Mouse (Mus musculus): Measurements from ENCODE around the gene Dhx40.
"Not testable (repeated sequence)": the region's sequence is repeated elsewhere in the genome, so short reads cannot be mapped to it uniquely, and the experiment has no call there.

Dhx40 gene

GRCm38 (mm10) chr11:86818928-86819327, 11.4 kb upstream of the Dhx40 start:
- no peak for DNase-seq (ENCODE audit: low read depth, low spot score)

- not testable (repeated sequence) for DNase-seq (ENCODE audit: low read depth, low spot score)
Measured at GRCm38 (mm10) chr11:86816288-86816687, 8.7 kb upstream of the Dhx40 start.

- not testable (repeated sequence) for DNase-seq (ENCODE audit: low read depth, low spot score)
Measured at GRCm38 (mm10) chr11:86814481-86814880, 6.9 kb upstream of the Dhx40 start.

GRCm38 (mm10) chr11:86813256-86813655, 5.7 kb upstream of the Dhx40 start:
- DNase-seq (ENCODE audit: low read depth, low spot score), result not testable (repeated sequence)

GRCm38 (mm10) chr11:86811326-86811630, 3.7 kb upstream of the Dhx40 start:
- no peak for DNase-seq (ENCODE audit: low read depth, low spot score)

GRCm38 (mm10) chr11:86810572-86811325, 3.2 kb upstream of the Dhx40 start:
- no peak for DNase-seq (ENCODE audit: low read depth, low spot score)

- no peak for DNase-seq (ENCODE audit: low read depth, low spot score)
Measured at GRCm38 (mm10) chr11:86809828-86810227, 2.3 kb upstream of the Dhx40 start.

GRCm38 (mm10) chr11:86807001-86807477, 507 bp downstream of the Dhx40 start:
- DNase-seq (ENCODE audit: low read depth, low spot score), result peak; percentile 90

GRCm38 (mm10) chr11:86794161-86794560, 13.4 kb downstream of the Dhx40 start:
- DNase-seq (ENCODE audit: low read depth, low spot score), result no peak

- DNase-seq (ENCODE audit: low read depth, low spot score), result not testable (repeated sequence)
Measured at GRCm38 (mm10) chr11:86787436-86787835, 20.1 kb downstream of the Dhx40 start.

GRCm38 (mm10) chr11:86785767-86786166, 21.8 kb downstream of the Dhx40 start:
- DNase-seq (ENCODE audit: low read depth, low spot score), result no peak

GRCm38 (mm10) chr11:86769884-86770283, 37.7 kb downstream of the Dhx40 start:
- DNase-seq (ENCODE audit: low read depth, low spot score), result no peak

GRCm38 (mm10) chr11:86764501-86764900, 43.0 kb downstream of the Dhx40 start:
- DNase-seq (ENCODE audit: low read depth, low spot score), result no peak

GRCm38 (mm10) chr11:86763127-86763526, 44.4 kb downstream of the Dhx40 start:
- peak; percentile 26 for DNase-seq (ENCODE audit: low read depth, low spot score)

- DNase-seq (ENCODE audit: low read depth, low spot score), result no peak
Measured at GRCm38 (mm10) chr11:86760357-86760756, 47.2 kb downstream of the Dhx40 start.

GRCm38 (mm10) chr11:86759886-86760285, 47.7 kb downstream of the Dhx40 start:
- no peak for DNase-seq (ENCODE audit: low read depth, low spot score)

GRCm38 (mm10) chr11:86759226-86759625, 48.3 kb downstream of the Dhx40 start:
- no peak for DNase-seq (ENCODE audit: low read depth, low spot score)

GRCm38 (mm10) chr11:86758559-86758958, 49.0 kb downstream of the Dhx40 start:
- DNase-seq (ENCODE audit: low read depth, low spot score), result no peak

- DNase-seq (ENCODE audit: low read depth, low spot score), result peak; percentile 99
Measured at GRCm38 (mm10) chr11:86757480-86758371, 49.8 kb downstream of the Dhx40 start, which contains the start of gene Cltc. Gene Cltc, minus strand, starts transcription at chr11:86757565.

- DNase-seq (ENCODE audit: low read depth, low spot score), result no peak
Measured at GRCm38 (mm10) chr11:86757142-86757479, 50.4 kb downstream of the Dhx40 start.

GRCm38 (mm10) chr11:86756156-86757141, 51.1 kb downstream of the Dhx40 start:
- DNase-seq (ENCODE audit: low read depth, low spot score), result peak; percentile 67
